18 mouse cellular contexts compared by ENCODE assay signal in the genomic region with DNA sequence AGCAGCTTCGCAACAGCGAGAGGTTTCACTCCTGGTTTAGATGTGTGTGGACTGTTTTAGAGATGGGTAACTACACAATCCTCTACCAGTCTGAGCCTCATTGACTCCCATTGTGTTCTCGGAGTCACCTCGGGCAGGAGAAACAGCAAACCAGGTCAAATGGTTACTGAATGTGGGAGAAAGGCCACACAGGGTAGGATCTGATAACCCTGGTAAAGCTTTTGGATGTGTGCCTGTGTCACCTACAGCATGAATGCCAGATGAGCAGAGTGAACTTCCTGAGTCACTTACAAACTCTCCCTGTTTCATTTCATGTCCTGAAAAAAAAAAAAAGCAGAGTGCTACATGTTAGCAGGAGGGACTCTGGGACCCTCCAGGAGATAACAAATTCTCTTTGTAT.
DNase-seq lines count a peak whose midpoint lies in the region; ATAC-seq and TF ChIP-seq lines count a peak whose summit lies in the region.
"Had no signal": no experiment of that assay in that cellular context is flagged by ENCODE, and none has a peak within 500 bp of the region (broad histone marks: within the 10 kb centered on the region; RNA-seq: fewer than 3 reads in every experiment).

No protein-coding gene starts in this region.

- no peak overlapping the region for H3K4me3 ChIP-seq in forebrain, embryonic 10.5 days
- no peak overlapping the region for H3K4me3 ChIP-seq in forebrain, embryonic 16.5 days (replicated peaks; ENCODE audit: low read length)
- H3K4me3 ChIP-seq in liver, postnatal 0 days (ENCODE audit: low read depth, low read length): no peak overlapping the region
- H3K4me3 ChIP-seq in liver, embryonic 12.5 days: no peak overlapping the region
- no peak overlapping the region for H3K4me3 ChIP-seq in hindbrain, embryonic 16.5 days (ENCODE audit: low read length)
- H3K4me3 ChIP-seq: embryonic facial prominence, embryonic 12.5 days; forebrain, embryonic 12.5 days had no signal

- peak overlapping the region; percentile 51; the same call in 1 of the 2 replicates for H3K27ac ChIP-seq in forebrain, embryonic 10.5 days
- no peak overlapping the region for H3K27ac ChIP-seq in forebrain, embryonic 16.5 days (ENCODE audit: low read length)
- no peak overlapping the region for H3K27ac ChIP-seq in liver, postnatal 0 days (ENCODE audit: low read depth)
- H3K27ac ChIP-seq in liver, embryonic 12.5 days: no peak overlapping the region
- no peak overlapping the region for H3K27ac ChIP-seq in hindbrain, embryonic 16.5 days (ENCODE audit: low read depth, low read length)
- H3K27ac ChIP-seq: embryonic facial prominence, embryonic 12.5 days; forebrain, embryonic 12.5 days had no signal

- no peaks in the 10 kb centered on the region for H3K36me3 ChIP-seq in forebrain, embryonic 10.5 days (replicated peaks)
- no peaks in the 10 kb centered on the region for H3K36me3 ChIP-seq in forebrain, embryonic 16.5 days (ENCODE audit: control insufficient read depth, insufficient read depth)
- no peaks in the 10 kb centered on the region for H3K36me3 ChIP-seq in liver, postnatal 0 days (replicated peaks; ENCODE audit: insufficient read depth, low read length)
- H3K36me3 ChIP-seq in liver, embryonic 12.5 days: no peaks in the 10 kb centered on the region
- no peaks in the 10 kb centered on the region for H3K36me3 ChIP-seq in hindbrain, embryonic 16.5 days (ENCODE audit: control insufficient read depth, insufficient read depth, low read length)
- H3K36me3 ChIP-seq: embryonic facial prominence, embryonic 12.5 days; forebrain, embryonic 12.5 days had no signal

- H3K9me3 ChIP-seq in forebrain, embryonic 10.5 days: no peaks in the 10 kb centered on the region
- H3K9me3 ChIP-seq in forebrain, embryonic 16.5 days (ENCODE audit: control insufficient read depth, low read length): no peaks in the 10 kb centered on the region
- H3K9me3 ChIP-seq in liver, postnatal 0 days (ENCODE audit: low read length): no peaks in the 10 kb centered on the region
- no peaks in the 10 kb centered on the region for H3K9me3 ChIP-seq in liver, embryonic 12.5 days (replicated peaks)
- H3K9me3 ChIP-seq in hindbrain, embryonic 16.5 days (ENCODE audit: control insufficient read depth, low read length): no peaks in the 10 kb centered on the region
- H3K9me3 ChIP-seq: embryonic facial prominence, embryonic 12.5 days; forebrain, embryonic 12.5 days had no signal

- WGBS in forebrain, embryonic 10.5 days: 54% methylated on average over 4 of the region's 4 CpGs
- 25% methylated on average over 4 of the region's 4 CpGs for WGBS in forebrain, embryonic 16.5 days
- 67% methylated on average over 4 of the region's 4 CpGs for WGBS in liver, postnatal 0 days (ENCODE audit: insufficient replicate concordance)
- 61% methylated on average over 4 of the region's 4 CpGs for WGBS in liver, embryonic 12.5 days (ENCODE audit: insufficient replicate concordance)
- 61% methylated on average over 4 of the region's 4 CpGs for WGBS in hindbrain, embryonic 16.5 days

- H3K9ac ChIP-seq in forebrain, embryonic 16.5 days (replicated peaks; ENCODE audit: low read depth, low read length): no peak overlapping the region
- H3K9ac ChIP-seq in liver, postnatal 0 days (replicated peaks): no peak overlapping the region
- H3K9ac ChIP-seq in liver, embryonic 12.5 days: no peak overlapping the region
- no peak overlapping the region for H3K9ac ChIP-seq in hindbrain, embryonic 16.5 days (ENCODE audit: low read depth, low read length)
- H3K9ac ChIP-seq: embryonic facial prominence, embryonic 12.5 days; forebrain, embryonic 12.5 days; forebrain, postnatal 0 days had no signal

- H3K4me1 ChIP-seq in forebrain, embryonic 10.5 days: peaks cover 20% of the 10 kb centered on the region
- H3K4me1 ChIP-seq in forebrain, embryonic 16.5 days (replicated peaks; ENCODE audit: control insufficient read depth, insufficient read depth, low read length): no peaks in the 10 kb centered on the region
- no peaks in the 10 kb centered on the region for H3K4me1 ChIP-seq in liver, postnatal 0 days (ENCODE audit: insufficient read depth)
- no peaks in the 10 kb centered on the region for H3K4me1 ChIP-seq in liver, embryonic 12.5 days
- H3K4me1 ChIP-seq in hindbrain, embryonic 16.5 days (ENCODE audit: control insufficient read depth, insufficient read depth, low read depth, low read length): no peaks in the 10 kb centered on the region

- no peaks in the 10 kb centered on the region for H3K27me3 ChIP-seq in forebrain, embryonic 10.5 days (ENCODE audit: poor library complexity, severe bottlenecking)
- H3K27me3 ChIP-seq in forebrain, embryonic 16.5 days (replicated peaks; ENCODE audit: control insufficient read depth, insufficient read depth, low read length): no peaks in the 10 kb centered on the region
- no peaks in the 10 kb centered on the region for H3K27me3 ChIP-seq in liver, postnatal 0 days (ENCODE audit: insufficient read depth, low read length)
- no peaks in the 10 kb centered on the region for H3K27me3 ChIP-seq in liver, embryonic 12.5 days (replicated peaks)
- H3K27me3 ChIP-seq in hindbrain, embryonic 16.5 days (replicated peaks; ENCODE audit: control insufficient read depth, insufficient read depth, low read length): no peaks in the 10 kb centered on the region
- H3K27me3 ChIP-seq: embryonic facial prominence, embryonic 12.5 days; forebrain, embryonic 12.5 days had no signal

- DNase-seq in forebrain, embryonic 10.5 days (ENCODE audit: extremely low spot score, low spot score): no peak
- DNase-seq in liver, postnatal 0 days: peak; percentile 20
- DNase-seq: adrenal gland, adult 2 months; adrenal gland, postnatal 25 days; cerebellum, adult 11 months; cerebellum, adult 18-20 months; cerebellum, adult 8-10 months; cerebellum, adult 9-11 months; cerebellum, postnatal 14 days; cerebellum, postnatal 36 days; embryo, embryonic 11 days had no signal

- TF ChIP-seq EP300 in liver, postnatal 0 days (IDR thresholded peaks at IDR 0.05; ENCODE audit: low read depth): no peak

- no peak for ATAC-seq in forebrain, embryonic 16.5 days
- ATAC-seq in liver, postnatal 0 days: peak; percentile 66
- no peak for ATAC-seq in liver, embryonic 12.5 days
- no peak for ATAC-seq in hindbrain, embryonic 16.5 days
- ATAC-seq: forebrain, embryonic 14.5 days had no signal

- TF ChIP-seq CTCF in liver, postnatal 0 days (IDR thresholded peaks at IDR 0.05; ENCODE audit: low read depth): no peak

- no peak overlapping the region for H3K4me2 ChIP-seq in forebrain, embryonic 16.5 days (ENCODE audit: low read length)
- no peak overlapping the region for H3K4me2 ChIP-seq in liver, postnatal 0 days (ENCODE audit: low read depth, low read length)
- H3K4me2 ChIP-seq in liver, embryonic 12.5 days: no peak overlapping the region
- H3K4me2 ChIP-seq in hindbrain, embryonic 16.5 days (ENCODE audit: low read length): no peak overlapping the region
- H3K4me2 ChIP-seq: embryonic facial prominence, embryonic 12.5 days; forebrain, embryonic 12.5 days had no signal
